Mouse (Mus musculus) G1E (cell line): ENCODE data around the gene Spata48.

ENCODE experiments used
- CTCF ChIP-seq: IDR thresholded peaks from 2 replicates; pipeline ENCODE4 v1.5.1; 2012; ENCODE audit warnings: low read depth, low read length, inconsistent platforms, mixed read lengths
- POLR2AphosphoS5 ChIP-seq: IDR thresholded peaks from 2 replicates; pipeline ENCODE4 v1.6.1; 2012; ENCODE audit warnings: low read depth, low read length, inconsistent platforms; ENCODE audit not compliant: insufficient replicate concordance

DNA sequence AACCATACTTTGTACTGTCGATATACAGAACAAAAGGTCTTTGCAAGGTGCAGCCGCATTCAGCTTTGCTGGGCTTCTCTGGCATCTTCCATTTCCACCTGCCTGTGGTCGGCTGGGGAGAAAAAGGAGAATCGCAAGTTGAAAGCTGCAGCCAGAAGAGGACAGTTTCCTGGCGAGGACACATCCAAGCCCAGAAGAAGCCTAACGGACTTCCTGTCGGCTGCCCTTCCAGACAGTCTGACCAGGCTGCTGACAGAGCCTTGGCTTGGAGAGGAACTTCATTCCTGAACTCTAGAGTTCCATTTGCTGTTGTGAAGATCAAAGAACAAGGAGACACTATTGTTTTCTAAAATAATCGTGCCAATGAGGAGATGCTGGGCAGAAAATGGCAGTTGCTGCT, 93.7 kb downstream of the Spata48 start:
- TF ChIP-seq CTCF (no peak), POLR2AphosphoS5 (no peak)
